Mouse (Mus musculus): ENCODE results near the gene Asgr1.
"Not testable (repeated sequence)": the region's sequence is repeated elsewhere in the genome, so short reads cannot be mapped to it uniquely, and the experiment has no call there.

Asgr1 gene

GRCm38 (mm10) chr11:70053898-70054570, at the start of gene Asgr1:
Asgr1 (plus strand) TSS chr11:70054085.
- DNase-seq (ENCODE audit: low spot score) = no peak

GRCm38 (mm10) chr11:70005521-70005920, 48.4 kb upstream of the Asgr1 start:
- DNase-seq (ENCODE audit: low spot score) = peak; percentile 71

GRCm38 (mm10) chr11:70010033-70010432, 43.9 kb upstream of the Asgr1 start:
- no peak for DNase-seq (ENCODE audit: low spot score)

GRCm38 (mm10) chr11:70010548-70010947, 43.3 kb upstream of the Asgr1 start:
- no peak for DNase-seq (ENCODE audit: low spot score)

- no peak for DNase-seq (ENCODE audit: low spot score)
Observed at GRCm38 (mm10) chr11:70010961-70011360, 42.9 kb upstream of the Asgr1 start.

- DNase-seq (ENCODE audit: low spot score) = no peak
Observed at GRCm38 (mm10) chr11:70012931-70013330, 41.0 kb upstream of the Asgr1 start.

- DNase-seq (ENCODE audit: low spot score) = no peak
Observed at GRCm38 (mm10) chr11:70013408-70013807, 40.5 kb upstream of the Asgr1 start.

GRCm38 (mm10) chr11:70014051-70014450, 39.8 kb upstream of the Asgr1 start:
- no peak for DNase-seq (ENCODE audit: low spot score)

GRCm38 (mm10) chr11:70014880-70015558, 38.9 kb upstream of the Asgr1 start, which contains the start of gene Acadvl:
Acadvl (minus strand) TSS chr11:70015411.
- peak; percentile 72 for DNase-seq (ENCODE audit: low spot score)

- DNase-seq (ENCODE audit: low spot score) = no peak
Observed at GRCm38 (mm10) chr11:70015677-70016076, 38.2 kb upstream of the Asgr1 start.

GRCm38 (mm10) chr11:70016177-70016576, 37.7 kb upstream of the Asgr1 start:
- not testable (repeated sequence) for DNase-seq (ENCODE audit: low spot score)

- no peak for DNase-seq (ENCODE audit: low spot score)
Observed at GRCm38 (mm10) chr11:70016669-70017068, 37.2 kb upstream of the Asgr1 start, which contains the start of gene Dlg4. Dlg4 (plus strand) TSS chr11:70016942.

- DNase-seq (ENCODE audit: low spot score) = no peak
Observed at GRCm38 (mm10) chr11:70017199-70017767, 36.6 kb upstream of the Asgr1 start.

- DNase-seq (ENCODE audit: low spot score) = no peak
Observed at GRCm38 (mm10) chr11:70018131-70018990, 35.5 kb upstream of the Asgr1 start.

GRCm38 (mm10) chr11:70019495-70020021, 34.3 kb upstream of the Asgr1 start:
- DNase-seq (ENCODE audit: low spot score) = no peak

- no peak for DNase-seq (ENCODE audit: low spot score)
Observed at GRCm38 (mm10) chr11:70020022-70020631, 33.8 kb upstream of the Asgr1 start.

- peak; percentile 73 for DNase-seq (ENCODE audit: low spot score)
Observed at GRCm38 (mm10) chr11:70020731-70021263, 33.1 kb upstream of the Asgr1 start.

GRCm38 (mm10) chr11:70021264-70022132, 32.4 kb upstream of the Asgr1 start:
- DNase-seq (ENCODE audit: low spot score) = peak; percentile 92

- DNase-seq (ENCODE audit: low spot score) = no peak
Observed at GRCm38 (mm10) chr11:70023481-70024150, 30.3 kb upstream of the Asgr1 start.

- no peak for DNase-seq (ENCODE audit: low spot score)
Observed at GRCm38 (mm10) chr11:70024151-70024514, 29.8 kb upstream of the Asgr1 start.

Measured in T-cell, adult 2 months (primary cell).